Mouse (Mus musculus) megakaryocyte, embryonic 14.5 days (primary cell): ENCODE measurements around the gene Pacs1. TPM values are rescaled to one million over a fixed set of nuclear protein-coding genes. Genes with fewer than 3 reads are reported as not detected.

ENCODE experiments used
- H3K27me3 ChIP-seq: replicated peaks from 2 replicates; pipeline ENCODE3; 2012; ENCODE audit warnings: inconsistent platforms
- H3K36me3 ChIP-seq: replicated peaks from 2 replicates; pipeline ENCODE3; 2012; ENCODE audit warnings: low read length, inconsistent platforms, mixed read lengths
- H3K4me1 ChIP-seq: 2 replicates; pipeline ENCODE4 v1.6.1; 2012; ENCODE audit warnings: inconsistent platforms
- H3K4me3 ChIP-seq: replicated peaks from 2 replicates; pipeline ENCODE3; 2012; ENCODE audit warnings: moderate library complexity, mild to moderate bottlenecking, inconsistent platforms
- H3K9me3 ChIP-seq: 2 replicates; pipeline ENCODE4 v1.6.1; 2012; ENCODE audit warnings: inconsistent platforms
- FLI1 ChIP-seq: IDR thresholded peaks from 2 replicates; pipeline ENCODE4 v1.6.1; 2012; ENCODE audit warnings: low read length, inconsistent platforms, mixed read lengths
- GATA1 ChIP-seq: IDR thresholded peaks from 3 replicates; pipeline ENCODE4 v1.6.1; 2012; ENCODE audit warnings: mixed read lengths, low read length, inconsistent platforms, borderline replicate concordance
- polyA plus RNA-seq: library from polyadenylated mRNA; stranded (reverse); fragments of >175 nt; gene quantifications from 2 replicates; pipeline ENCODE4 v1.2.3, GENCODE M21; 2012; ENCODE audit warnings: low replicate concordance; ENCODE audit not compliant: insufficient read depth

Gene Pacs1
- polyA plus RNA-seq, 1 experiment = 40.2 TPM

GRCm38 (mm10) chr19:5122492-5122891, 150.4 kb downstream of the Pacs1 start:
- Histone ChIP-seq H3K9me3 (no peaks in the 10 kb centered on the region), H3K4me3 (no peak overlapping the region), H3K36me3 (no peaks in the 10 kb centered on the region), H3K27me3 (peaks cover 59% of the 10 kb centered on the region), H3K4me1 (peaks cover 24% of the 10 kb centered on the region)
- TF ChIP-seq FLI1 = no peak
- TF ChIP-seq GATA1 = no peak

- Histone ChIP-seq H3K9me3 (no peaks in the 10 kb centered on the region), H3K27me3 (peaks cover 44% of the 10 kb centered on the region), H3K4me1 (peaks cover 27% of the 10 kb centered on the region), H3K36me3 (peaks cover 6% of the 10 kb centered on the region), H3K4me3 (peak within 1 kb of the TSS; percentile 95)
- TF ChIP-seq GATA1 (no peak), FLI1 (no peak)
Measured at GRCm38 (mm10) chr19:5118384-5118698, 154.6 kb downstream of the Pacs1 start, which contains the start of gene Klc2. Gene Klc2 (minus strand): TSS chr19:5118560.

GRCm38 (mm10) chr19:5117494-5118383, 155.2 kb downstream of the Pacs1 start:
- Histone ChIP-seq H3K27me3 (peaks cover 41% of the 10 kb centered on the region), H3K36me3 (peaks cover 7% of the 10 kb centered on the region), H3K4me3 (peak overlapping the region; percentile 95), H3K9me3 (no peaks in the 10 kb centered on the region), H3K4me1 (peaks cover 25% of the 10 kb centered on the region)
- TF ChIP-seq GATA1 (no peak), FLI1 (no peak)

- Histone ChIP-seq H3K36me3 (peaks cover 44% of the 10 kb centered on the region), H3K27me3 (peaks cover 21% of the 10 kb centered on the region), H3K9me3 (no peaks in the 10 kb centered on the region), H3K4me3 (no peak overlapping the region), H3K4me1 (peaks cover 24% of the 10 kb centered on the region)
- TF ChIP-seq FLI1 (no peak), GATA1 (no peak)
Measured at GRCm38 (mm10) chr19:5113783-5114182, 159.1 kb downstream of the Pacs1 start.

GRCm38 (mm10) chr19:5109659-5110453, 163.1 kb downstream of the Pacs1 start:
- H3K27me3 ChIP-seq = peaks cover 4% of the 10 kb centered on the region
- peaks cover 37% of the 10 kb centered on the region for H3K4me1 ChIP-seq
- no peak for TF ChIP-seq GATA1
- TF ChIP-seq FLI1 = no peak
- no peak overlapping the region for H3K4me3 ChIP-seq
- peaks cover 49% of the 10 kb centered on the region for H3K36me3 ChIP-seq
- no peaks in the 10 kb centered on the region for H3K9me3 ChIP-seq

- Histone ChIP-seq H3K9me3 (no peaks in the 10 kb centered on the region), H3K4me3 (no peak overlapping the region), H3K36me3 (peaks cover 57% of the 10 kb centered on the region), H3K4me1 (peaks cover 44% of the 10 kb centered on the region), H3K27me3 (peaks cover 1% of the 10 kb centered on the region)
- TF ChIP-seq GATA1 (no peak), FLI1 (no peak)
Measured at GRCm38 (mm10) chr19:5108702-5109101, 164.2 kb downstream of the Pacs1 start.

GRCm38 (mm10) chr19:5108271-5108575, 164.7 kb downstream of the Pacs1 start:
- Histone ChIP-seq H3K4me3 (no peak overlapping the region), H3K27me3 (peaks cover 1% of the 10 kb centered on the region), H3K9me3 (no peaks in the 10 kb centered on the region), H3K4me1 (peaks cover 47% of the 10 kb centered on the region), H3K36me3 (peaks cover 60% of the 10 kb centered on the region)
- TF ChIP-seq GATA1 = no peak

- peak overlapping the region; percentile 96 for H3K4me3 ChIP-seq
- no peaks in the 10 kb centered on the region for H3K9me3 ChIP-seq
- no peak for TF ChIP-seq GATA1
- no peak for TF ChIP-seq FLI1
- peaks cover 52% of the 10 kb centered on the region for H3K4me1 ChIP-seq
- H3K36me3 ChIP-seq = peaks cover 63% of the 10 kb centered on the region
- peaks cover 1% of the 10 kb centered on the region for H3K27me3 ChIP-seq
Measured at GRCm38 (mm10) chr19:5107556-5108270, 165.2 kb downstream of the Pacs1 start.

- TF ChIP-seq FLI1 = no peak
- TF ChIP-seq GATA1 = no peak
- Histone ChIP-seq H3K4me1 (peaks cover 62% of the 10 kb centered on the region), H3K9me3 (no peaks in the 10 kb centered on the region), H3K27me3 (peaks cover 1% of the 10 kb centered on the region), H3K4me3 (peak within 1 kb of the TSS; percentile 96), H3K36me3 (peaks cover 66% of the 10 kb centered on the region)
Measured at GRCm38 (mm10) chr19:5106731-5107191, 166.2 kb downstream of the Pacs1 start, which contains the start of gene Rab1b. Gene Rab1b (minus strand): TSS chr19:5107072.

GRCm38 (mm10) chr19:5106074-5106473, 166.8 kb downstream of the Pacs1 start:
- peak overlapping the region; percentile 96 for H3K4me3 ChIP-seq
- H3K4me1 ChIP-seq = peaks cover 65% of the 10 kb centered on the region
- no peaks in the 10 kb centered on the region for H3K9me3 ChIP-seq
- H3K27me3 ChIP-seq = no peaks in the 10 kb centered on the region
- peaks cover 66% of the 10 kb centered on the region for H3K36me3 ChIP-seq
- TF ChIP-seq FLI1 (no peak), GATA1 (no peak)
